Mouse (Mus musculus) CD4-positive, CD25-positive, alpha-beta regulatory T cell, adult 2 months (primary cell): Measurements from ENCODE around the gene Oosp2.

Experiments used
- DNase-seq: peaks from one replicate; pipeline ENCODE4 v3.0.0-alpha.2; 2012; ENCODE audit warnings: low read depth, low spot score

The Oosp2 gene

GRCm38 (mm10) chr19:11660459-11660858 lies at the start of gene Oosp2:
Gene Oosp2 (minus strand): TSS chr19:11660559.
- no peak for DNase-seq

GRCm38 (mm10) chr19:11698342-11698741 lies 38.0 kb upstream of the Oosp2 start:
- no peak for DNase-seq

GRCm38 (mm10) chr19:11696755-11697154 lies 36.4 kb upstream of the Oosp2 start, which contains the start of gene Oosp3:
Gene Oosp3 (plus strand): TSS chr19:11697055.
- no peak for DNase-seq

GRCm38 (mm10) chr19:11691454-11691853 lies 31.1 kb upstream of the Oosp2 start:
- no peak for DNase-seq

GRCm38 (mm10) chr19:11690839-11691238 lies 30.5 kb upstream of the Oosp2 start, which contains the start of gene Oosp1:
Gene Oosp1 (minus strand): TSS chr19:11691150.
- DNase-seq: peak; percentile 7

GRCm38 (mm10) chr19:11661562-11661961 lies 1.2 kb upstream of the Oosp2 start:
- no peak for DNase-seq

GRCm38 (mm10) chr19:11659142-11659541 lies 1.2 kb downstream of the Oosp2 start:
- DNase-seq: no peak

GRCm38 (mm10) chr19:11649564-11649963 lies 10.8 kb downstream of the Oosp2 start:
- no peak for DNase-seq

GRCm38 (mm10) chr19:11646166-11646565 lies 14.2 kb downstream of the Oosp2 start:
- DNase-seq: no peak

- no peak for DNase-seq
These were observed 19.6 kb downstream of the Oosp2 start, which contains the start of gene Ms4a3 for GRCm38 (mm10) chr19:11640732-11641131. Gene Ms4a3 (minus strand): TSS chr19:11640851.

- no peak for DNase-seq
These were observed 21.3 kb downstream of the Oosp2 start for GRCm38 (mm10) chr19:11639038-11639437.

GRCm38 (mm10) chr19:11635572-11635971 lies 24.8 kb downstream of the Oosp2 start:
- DNase-seq: no peak

- no peak for DNase-seq
These were observed 26.0 kb downstream of the Oosp2 start for GRCm38 (mm10) chr19:11634330-11634729.

GRCm38 (mm10) chr19:11633732-11634131 lies 26.6 kb downstream of the Oosp2 start:
- DNase-seq: no peak

GRCm38 (mm10) chr19:11625231-11625630 lies 35.1 kb downstream of the Oosp2 start:
- DNase-seq: no peak

GRCm38 (mm10) chr19:11624800-11625199 lies 35.6 kb downstream of the Oosp2 start:
- DNase-seq: no peak

GRCm38 (mm10) chr19:11623551-11623950 lies 36.8 kb downstream of the Oosp2 start, which contains the start of gene Ms4a2:
Gene Ms4a2 (minus strand): TSS chr19:11623719.
- no peak for DNase-seq

- no peak for DNase-seq
These were observed 42.4 kb downstream of the Oosp2 start for GRCm38 (mm10) chr19:11617983-11618382.

GRCm38 (mm10) chr19:11614805-11615204 lies 45.6 kb downstream of the Oosp2 start:
- DNase-seq: no peak

- DNase-seq: no peak
These were observed 46.4 kb downstream of the Oosp2 start for GRCm38 (mm10) chr19:11613776-11614443.

GRCm38 (mm10) chr19:11613084-11613483 lies 47.3 kb downstream of the Oosp2 start:
- no peak for DNase-seq

GRCm38 (mm10) chr19:11612293-11612692 lies 48.1 kb downstream of the Oosp2 start:
- no peak for DNase-seq

GRCm38 (mm10) chr19:11611541-11611945 lies 48.8 kb downstream of the Oosp2 start:
- peak; percentile 73 for DNase-seq
